Mouse (Mus musculus) midbrain, embryonic 13.5 days (tissue): Measurements from ENCODE around the gene Jak3. TPM values are rescaled to one million over a fixed set of nuclear protein-coding genes. Genes with fewer than 3 reads are reported as not detected.
A peak's percentile ranks its signal among the peaks of the same experiment; 100 is the strongest.

Source experiments
- ATAC-seq: fragments of 200-750 bp; cut with Nextera tagmentation; 2 replicates; pipeline ENCODE4 v1.8.0; 2017; ENCODE audit warnings: mild to moderate bottlenecking, moderate TSS enrichment, moderate library complexity
- H3K27ac ChIP-seq: fragments of 300-500 bp; sonication (generic); 2 replicates; pipeline ENCODE4 v1.5.1; 2015; ENCODE audit warnings: inconsistent platforms, mild to moderate bottlenecking, moderate library complexity
- H3K27me3 ChIP-seq: fragments of 300-500 bp; sonication (generic); 2 replicates; pipeline ENCODE4 v1.6.1; 2015; ENCODE audit warnings: mild to moderate bottlenecking, inconsistent platforms
- H3K36me3 ChIP-seq: fragments of 300-500 bp; sonication (generic); 2 replicates; pipeline ENCODE4 v1.6.1; 2015; ENCODE audit warnings: mild to moderate bottlenecking, inconsistent platforms
- H3K4me1 ChIP-seq: fragments of 300-500 bp; sonication (generic); replicated peaks from 2 replicates; pipeline ENCODE4 v1.6.1; 2015; ENCODE audit warnings: inconsistent platforms
- H3K4me2 ChIP-seq: fragments of 300-500 bp; sonication (generic); replicated peaks from 2 replicates; pipeline ENCODE4 v1.6.1; 2015; ENCODE audit warnings: moderate library complexity, mild to moderate bottlenecking, inconsistent platforms
- H3K4me3 ChIP-seq: fragments of 300-500 bp; sonication (generic); replicated peaks from 2 replicates; pipeline ENCODE4 v1.5.1; 2015; ENCODE audit warnings: mild to moderate bottlenecking, inconsistent platforms
- H3K9ac ChIP-seq: fragments of 300-500 bp; sonication (generic); replicated peaks from 2 replicates; pipeline ENCODE4 v1.6.1; 2015; ENCODE audit warnings: mild to moderate bottlenecking, inconsistent platforms
- H3K9me3 ChIP-seq: fragments of 300-500 bp; sonication (generic); 2 replicates; pipeline ENCODE4 v1.6.1; 2016; ENCODE audit warnings: mild to moderate bottlenecking, inconsistent platforms
- WGBS: fragments of 180-500 bp; shearing (Covaris S2); methylation state at CpG from one replicate; pipeline ENCODE4 v1.1.7; 2015; 5-methylcytosine and 5-hydroxymethylcytosine counted together
- polyA plus RNA-seq: library from polyadenylated mRNA; unstranded; fragments of >200 nt; fragmentation: Nextera tagmentation; extraction: Ambion mirVana; gene quantifications from 2 replicates; pipeline ENCODE4 v1.2.1, GENCODE M21; 2015

The Jak3 gene
- polyA plus RNA-seq, 1 experiment from 2014 or later = 2.7 TPM

DNA sequence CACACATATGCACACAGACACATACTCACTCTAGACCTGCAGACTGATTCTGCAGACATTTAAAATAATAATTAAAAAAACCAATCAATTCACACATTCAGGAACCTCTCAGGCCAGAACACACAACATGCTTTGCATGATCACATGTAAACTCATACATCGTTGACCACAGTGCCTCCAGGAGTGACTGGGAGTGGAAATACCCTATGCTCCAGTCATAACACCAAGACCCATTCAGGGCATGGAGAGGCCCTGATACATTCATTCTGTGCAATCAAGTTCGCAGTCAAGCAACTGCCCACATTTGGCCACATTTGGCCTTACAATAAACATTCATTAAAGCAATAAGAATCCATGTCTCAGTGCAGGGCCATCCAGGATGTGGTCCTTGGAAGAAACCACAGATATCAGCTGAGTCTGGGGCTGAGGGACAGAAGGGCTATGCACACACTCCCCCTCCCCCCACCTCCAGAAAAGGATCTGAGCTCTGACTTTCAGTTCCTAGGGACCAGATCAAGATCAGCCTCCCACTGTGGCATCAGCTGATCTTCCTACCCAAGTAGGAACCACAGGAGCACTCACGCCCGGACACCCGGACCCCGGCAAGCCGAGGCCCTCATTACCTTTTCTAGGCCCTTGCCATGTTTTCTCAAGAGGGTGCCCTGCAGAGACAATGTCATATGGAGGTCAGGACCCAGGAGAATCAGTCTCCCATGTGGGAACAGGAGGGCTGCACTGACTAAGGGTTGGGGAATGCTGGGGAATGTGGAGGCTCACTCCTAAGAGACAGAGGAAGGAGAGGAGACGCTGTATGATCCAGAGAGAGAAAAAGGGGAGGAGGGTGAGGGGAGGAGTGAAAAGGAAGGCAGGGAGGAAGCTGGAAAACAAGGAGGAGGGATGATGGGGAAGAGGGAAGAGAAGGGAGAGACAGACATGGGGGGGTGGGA, 38.7 kb upstream of the Jak3 start:
- H3K9ac ChIP-seq = no peak overlapping the region
- peaks cover 8% of the 10 kb centered on the region for H3K4me1 ChIP-seq
- H3K4me3 ChIP-seq = no peak overlapping the region
- no peak overlapping the region for H3K4me2 ChIP-seq
- H3K27me3 ChIP-seq = peaks cover 46% of the 10 kb centered on the region
- ATAC-seq = no peak
- WGBS = 68% methylated on average over 8 of the region's 8 CpGs
- H3K9me3 ChIP-seq = 0 out of 2 replicates have a peak, but pooled peaks cover 2% of the 10 kb centered on the region
- H3K36me3 ChIP-seq = peaks cover 39% of the 10 kb centered on the region
- no peak overlapping the region for H3K27ac ChIP-seq

DNA sequence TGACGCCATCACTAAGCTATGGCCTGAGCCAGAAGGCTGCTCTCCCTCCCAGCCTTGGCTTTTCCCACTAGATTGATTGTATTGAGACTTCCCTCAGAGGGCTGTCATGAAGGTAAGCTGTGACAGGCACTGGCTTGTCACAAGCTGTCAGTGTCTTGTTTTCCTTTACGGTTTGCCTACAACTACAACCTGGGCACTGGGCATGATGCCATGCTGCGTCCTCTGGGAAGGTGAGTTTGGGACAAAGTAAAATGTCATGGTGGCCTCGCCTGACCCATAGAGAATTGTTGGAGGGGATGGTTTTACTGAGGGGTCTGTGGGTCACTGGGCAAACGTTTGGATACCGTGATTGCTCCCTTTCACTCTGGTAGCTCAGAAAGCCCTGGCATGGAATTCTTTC, 37.8 kb upstream of the Jak3 start:
- Histone ChIP-seq H3K4me3 (no peak overlapping the region), H3K9ac (no peak overlapping the region), H3K36me3 (peaks cover 39% of the 10 kb centered on the region), H3K27ac (no peak overlapping the region), H3K4me2 (no peak overlapping the region), H3K4me1 (peaks cover 8% of the 10 kb centered on the region), H3K27me3 (peaks cover 37% of the 10 kb centered on the region), H3K9me3 (no peaks in the 10 kb centered on the region)
- no peak for ATAC-seq
- 76% methylated on average over 6 of the region's 6 CpGs for WGBS

DNA sequence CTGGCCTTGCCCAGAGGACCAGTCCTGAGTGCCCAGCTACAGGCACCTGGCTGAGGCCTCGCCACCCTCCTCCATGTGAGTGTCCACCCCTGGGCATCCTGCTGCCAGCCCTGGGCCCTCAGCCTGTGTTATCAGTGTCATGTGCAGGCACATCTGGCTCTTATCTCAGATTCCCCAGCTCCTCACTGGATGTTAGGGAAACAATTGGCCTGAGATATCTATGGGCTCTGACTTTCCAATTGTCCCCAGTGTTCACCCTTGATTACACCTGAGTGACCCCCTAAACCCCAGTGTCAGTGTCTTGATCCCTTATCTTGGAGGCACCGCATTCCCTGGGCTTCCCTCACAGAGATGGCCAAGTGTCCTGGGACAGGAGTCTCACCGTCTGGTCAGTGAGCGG, 36.8 kb upstream of the Jak3 start:
- H3K4me3 ChIP-seq = no peak overlapping the region
- H3K4me2 ChIP-seq = no peak overlapping the region
- H3K9me3 ChIP-seq = no peaks in the 10 kb centered on the region
- peaks cover 5% of the 10 kb centered on the region for H3K4me1 ChIP-seq
- WGBS = 93% methylated on average over 4 of the region's 4 CpGs
- H3K27me3 ChIP-seq = peaks cover 29% of the 10 kb centered on the region
- no peak for ATAC-seq
- H3K36me3 ChIP-seq = peaks cover 47% of the 10 kb centered on the region
- no peak overlapping the region for H3K27ac ChIP-seq
- no peak overlapping the region for H3K9ac ChIP-seq

GRCm38 (mm10) chr8:71645510-71645909, 30.6 kb upstream of the Jak3 start:
- no peak overlapping the region for H3K4me3 ChIP-seq
- no peaks in the 10 kb centered on the region for H3K27me3 ChIP-seq
- no peaks in the 10 kb centered on the region for H3K4me1 ChIP-seq
- H3K36me3 ChIP-seq = peaks cover 82% of the 10 kb centered on the region
- H3K9me3 ChIP-seq = no peaks in the 10 kb centered on the region
- no peak overlapping the region for H3K4me2 ChIP-seq
- 83% methylated on average over 9 of the region's 9 CpGs for WGBS
- no peak overlapping the region for H3K27ac ChIP-seq
- H3K9ac ChIP-seq = no peak overlapping the region
- ATAC-seq = no peak

DNA sequence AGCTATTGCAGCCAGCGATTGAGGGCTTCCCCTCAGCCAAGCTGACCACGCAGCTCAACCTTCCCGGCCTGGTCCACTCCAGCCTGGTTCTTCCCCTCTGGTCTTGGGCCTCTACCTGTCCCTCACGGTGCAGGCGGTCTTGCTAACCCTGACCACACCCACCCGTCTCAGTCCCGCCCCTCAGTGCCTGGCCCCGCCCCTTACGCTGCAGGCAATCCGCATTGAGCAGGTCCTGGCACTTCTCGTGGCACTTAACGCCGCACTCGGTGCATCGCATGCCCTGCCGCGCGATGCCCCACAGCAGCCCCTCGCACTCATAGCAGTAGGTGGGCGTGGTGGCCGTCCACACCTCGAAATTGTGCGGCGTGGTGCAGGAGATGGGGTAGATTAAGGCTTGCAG, 21.5 kb upstream of the Jak3 start:
- under 1% methylated on average over 24 of the region's 24 CpGs for WGBS
- Histone ChIP-seq H3K4me1 (peaks cover 8% of the 10 kb centered on the region), H3K36me3 (peaks cover 72% of the 10 kb centered on the region), H3K27ac (no peak overlapping the region), H3K27me3 (peaks cover 68% of the 10 kb centered on the region), H3K4me2 (peak overlapping the region; percentile 40), H3K9ac (0 out of 2 replicates have a peak overlapping the region, but pooled peaks have one; percentile 23), H3K4me3 (peak overlapping the region; percentile 20), H3K9me3 (no peaks in the 10 kb centered on the region)
- peak; percentile 49; the same call in 1 of the 2 replicates for ATAC-seq

DNA sequence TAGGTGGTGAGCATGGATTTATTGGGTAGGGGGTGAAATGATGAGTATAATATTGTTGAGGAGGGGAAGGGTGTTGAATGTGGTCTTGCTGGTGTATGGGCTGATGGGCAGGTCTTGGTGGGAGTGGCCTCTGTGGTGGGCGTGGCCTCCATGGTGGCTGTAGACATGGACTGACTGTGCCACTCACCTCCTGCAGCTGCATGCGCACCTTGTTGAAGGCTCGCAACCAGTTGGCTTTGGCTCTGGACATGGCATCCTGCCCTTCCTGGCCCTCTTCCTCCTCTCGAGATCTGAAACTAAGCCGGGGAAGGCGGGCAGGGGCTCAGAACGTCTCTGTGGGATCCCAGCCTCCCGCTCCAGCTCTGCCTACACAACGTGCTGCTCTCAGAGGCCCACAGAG, 18.3 kb upstream of the Jak3 start:
- Histone ChIP-seq H3K4me1 (peaks cover 8% of the 10 kb centered on the region), H3K36me3 (peaks cover 59% of the 10 kb centered on the region), H3K9ac (no peak overlapping the region), H3K4me3 (no peak overlapping the region), H3K9me3 (no peaks in the 10 kb centered on the region), H3K27me3 (peaks cover 91% of the 10 kb centered on the region), H3K27ac (no peak overlapping the region), H3K4me2 (no peak overlapping the region)
- no peak for ATAC-seq
- WGBS = 27% methylated on average over 9 of the region's 9 CpGs

DNA sequence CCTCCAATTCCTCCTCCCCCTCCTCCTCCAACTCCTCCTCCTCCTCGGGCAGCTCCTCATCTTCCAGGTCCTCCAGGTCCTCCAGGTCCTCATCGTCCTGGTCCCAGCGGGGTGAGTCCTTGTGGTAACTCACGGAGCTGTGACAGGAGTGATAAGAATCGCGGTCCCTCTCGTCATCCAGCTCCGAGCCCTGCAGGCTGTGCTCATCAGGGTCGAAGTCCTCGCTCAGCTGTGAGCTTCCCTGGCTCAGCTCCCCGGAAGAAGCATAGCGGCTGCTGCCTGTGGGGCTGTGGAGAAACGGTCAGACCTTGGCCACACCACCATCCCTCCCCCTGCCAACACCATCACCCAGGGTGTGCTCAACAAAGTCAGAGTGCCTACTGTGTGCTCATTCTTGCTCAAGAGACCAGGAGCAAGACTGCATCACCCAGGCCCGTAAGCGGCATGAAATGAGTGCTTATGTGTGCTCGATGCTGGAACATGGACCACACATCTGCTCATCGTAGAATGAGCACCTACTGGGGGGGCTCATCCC, 17.5 kb upstream of the Jak3 start:
- no peak overlapping the region for H3K4me2 ChIP-seq
- H3K9me3 ChIP-seq = no peaks in the 10 kb centered on the region
- WGBS = 30% methylated on average over 17 of the region's 17 CpGs
- 0 out of 2 replicates have a peak overlapping the region, but pooled peaks have one; percentile 23 for H3K9ac ChIP-seq
- ATAC-seq = no peak
- H3K27ac ChIP-seq = no peak overlapping the region
- peaks cover 8% of the 10 kb centered on the region for H3K4me1 ChIP-seq
- H3K4me3 ChIP-seq = no peak overlapping the region
- H3K27me3 ChIP-seq = peaks cover 89% of the 10 kb centered on the region
- peaks cover 59% of the 10 kb centered on the region for H3K36me3 ChIP-seq

- Histone ChIP-seq H3K4me2 (no peak overlapping the region), H3K4me3 (no peak overlapping the region), H3K27ac (no peak overlapping the region), H3K9me3 (no peaks in the 10 kb centered on the region), H3K36me3 (peaks cover 58% of the 10 kb centered on the region), H3K4me1 (peaks cover 5% of the 10 kb centered on the region), H3K9ac (no peak overlapping the region), H3K27me3 (peaks cover 85% of the 10 kb centered on the region)
- no peak for ATAC-seq
- 57% methylated on average over 1 of the region's 1 CpGs for WGBS
These were observed 16.3 kb upstream of the Jak3 start for GRCm38 (mm10) chr8:71659751-71660150.

- peak; percentile 73 for ATAC-seq
- 10% methylated on average over 36 of the region's 36 CpGs for WGBS
These were observed 15.6 kb upstream of the Jak3 start for GRCm38 (mm10) chr8:71660325-71661120.

DNA sequence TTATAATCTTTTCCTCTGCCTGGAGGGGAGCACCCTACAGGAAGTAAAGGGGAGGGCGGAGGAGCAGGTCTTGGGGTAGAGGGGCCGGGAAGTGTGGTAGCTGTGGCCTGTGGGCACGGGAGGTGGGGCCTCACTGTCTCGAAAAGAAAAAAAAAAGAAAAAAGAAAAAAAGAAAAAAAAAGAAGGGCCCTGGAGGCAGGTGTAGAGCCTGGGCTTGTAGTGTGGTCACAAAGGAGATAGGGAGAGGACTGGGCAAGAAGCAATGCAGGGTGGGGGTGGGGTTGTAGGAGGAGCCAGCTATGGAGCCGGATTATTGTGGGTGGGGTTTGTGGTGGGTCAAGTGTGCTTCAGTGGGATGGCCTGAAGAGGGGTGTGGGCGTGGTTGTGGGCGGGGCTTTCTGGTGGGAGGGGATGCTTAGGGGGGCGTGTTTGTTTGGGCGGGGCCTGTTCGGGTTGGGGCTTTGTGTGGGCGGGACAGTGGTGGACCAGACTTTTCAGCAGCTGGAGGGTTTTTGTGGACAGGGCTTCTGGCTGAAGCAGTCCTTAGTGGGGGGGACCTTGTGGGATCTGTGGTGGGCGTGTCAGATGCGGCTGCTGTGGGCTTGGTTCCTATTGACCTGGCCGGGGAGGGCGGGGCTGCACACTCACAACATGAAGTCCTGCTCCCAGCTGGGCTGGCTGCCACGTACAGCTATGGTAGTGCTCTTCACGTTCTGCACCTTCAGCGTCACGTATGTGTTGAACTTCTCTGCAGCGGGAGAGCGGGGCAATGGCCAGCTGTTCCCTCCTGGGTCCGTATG, 10.6 kb upstream of the Jak3 start:
- Histone ChIP-seq H3K4me1 (peaks cover 54% of the 10 kb centered on the region), H3K9ac (0 out of 2 replicates have a peak overlapping the region, but pooled peaks have one; percentile 28), H3K27me3 (peaks cover 43% of the 10 kb centered on the region), H3K27ac (no peak overlapping the region), H3K4me3 (no peak overlapping the region), H3K36me3 (peaks cover 28% of the 10 kb centered on the region), H3K4me2 (peak overlapping the region; percentile 37), H3K9me3 (no peaks in the 10 kb centered on the region)
- WGBS = 5% methylated on average over 22 of the region's 22 CpGs
- ATAC-seq = peak; percentile 21; the same call in 1 of the 2 replicates

More at GRCm38 (mm10) chr8:71660325-71661120, 15.6 kb upstream of the Jak3 start:
- H3K4me3 ChIP-seq = no peak overlapping the region
- peaks cover 7% of the 10 kb centered on the region for H3K4me1 ChIP-seq
- H3K4me2 ChIP-seq = no peak overlapping the region
- H3K27me3 ChIP-seq = peaks cover 77% of the 10 kb centered on the region
- H3K27ac ChIP-seq = no peak overlapping the region
- no peak overlapping the region for H3K9ac ChIP-seq
- peaks cover 53% of the 10 kb centered on the region for H3K36me3 ChIP-seq
- H3K9me3 ChIP-seq = no peaks in the 10 kb centered on the region

DNA sequence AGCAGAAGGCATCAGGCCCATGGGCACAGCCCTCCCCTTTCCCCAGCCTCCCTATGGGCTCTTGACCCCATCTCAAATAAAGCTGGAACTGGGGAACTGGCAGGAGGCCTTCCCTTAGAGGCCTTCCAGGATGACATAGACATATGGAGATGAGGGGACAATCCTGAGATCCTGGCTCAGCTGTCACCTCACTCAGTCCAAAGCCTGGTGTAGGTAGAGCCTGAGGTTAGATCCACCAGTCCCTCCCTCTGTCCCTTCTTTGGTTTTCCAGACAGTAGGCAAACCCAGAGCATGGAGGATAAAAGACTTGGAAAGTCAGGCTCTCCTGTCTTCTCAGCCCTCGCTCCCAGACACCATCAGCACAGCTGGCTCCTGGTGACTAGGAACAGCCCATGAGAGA, 9.2 kb upstream of the Jak3 start:
- Histone ChIP-seq H3K27me3 (peaks cover 34% of the 10 kb centered on the region), H3K9ac (peak overlapping the region; percentile 39; the same call in 1 of the 2 replicates), H3K4me2 (0 out of 2 replicates have a peak overlapping the region, but pooled peaks have one; percentile 2), H3K4me1 (peaks cover 55% of the 10 kb centered on the region), H3K27ac (peak overlapping the region; percentile 55), H3K36me3 (peaks cover 26% of the 10 kb centered on the region), H3K9me3 (no peaks in the 10 kb centered on the region), H3K4me3 (no peak overlapping the region)
- no peak for ATAC-seq
- WGBS = 14% methylated on average over 1 of the region's 1 CpGs
